Mouse (Mus musculus): Measurements from ENCODE around the gene Crybg1. TPM values are rescaled to one million over a fixed set of nuclear protein-coding genes. Genes with fewer than 3 reads are reported as not detected.
"Not testable (repeated sequence)": the region's sequence is repeated elsewhere in the genome, so short reads cannot be mapped to it uniquely, and the experiment has no call there.

Gene Crybg1
- polyA plus RNA-seq, 1 experiment from 2014 or later, result 0.54 TPM

- H3K4me2 ChIP-seq (ENCODE audit: low read length), result no peak overlapping the region
- no peaks in the 10 kb centered on the region for H3K9me3 ChIP-seq (ENCODE audit: control insufficient read depth, low read length)
- DNase-seq (ENCODE audit: low spot score) (no peak), ATAC-seq (replicated peaks; ENCODE audit: low FRiP score, low TSS enrichment, low read depth) (no peak)
- H3K27ac ChIP-seq (ENCODE audit: low read depth), result no peak overlapping the region
- 78% methylated on average over 4 of the region's 4 CpGs for WGBS
- H3K4me1 ChIP-seq (replicated peaks; ENCODE audit: control insufficient read depth, insufficient read depth, low read length), result no peaks in the 10 kb centered on the region
- H3K27me3 ChIP-seq (replicated peaks; ENCODE audit: control insufficient read depth, insufficient read depth, low read length), result no peaks in the 10 kb centered on the region
- H3K4me3 ChIP-seq (ENCODE audit: low read depth, low read length), result no peak overlapping the region
- H3K9ac ChIP-seq (ENCODE audit: low read length), result no peak overlapping the region
- peaks cover 10% of the 10 kb centered on the region; the same call in 1 of the 2 replicates for H3K36me3 ChIP-seq (ENCODE audit: control insufficient read depth, insufficient read depth, low read length)
Measured at GRCm38 (mm10) chr10:43945435-43945834, 203.2 kb downstream of the Crybg1 start.

GRCm38 (mm10) chr10:43943736-43944135 is 204.9 kb downstream of the Crybg1 start:
- WGBS, result 67% methylated on average over 4 of the region's 4 CpGs
- no peak for DNase-seq (ENCODE audit: low spot score)
- ATAC-seq (replicated peaks; ENCODE audit: low FRiP score, low TSS enrichment, low read depth), result no peak
- Histone ChIP-seq H3K27me3 (replicated peaks; ENCODE audit: control insufficient read depth, insufficient read depth, low read length) (no peaks in the 10 kb centered on the region), H3K36me3 (ENCODE audit: control insufficient read depth, insufficient read depth, low read length) (peaks cover 8% of the 10 kb centered on the region; the same call in 1 of the 2 replicates), H3K4me1 (replicated peaks; ENCODE audit: control insufficient read depth, insufficient read depth, low read length) (no peaks in the 10 kb centered on the region), H3K4me2 (ENCODE audit: low read length) (no peak overlapping the region), H3K9me3 (ENCODE audit: control insufficient read depth, low read length) (no peaks in the 10 kb centered on the region), H3K27ac (ENCODE audit: low read depth) (no peak overlapping the region), H3K9ac (ENCODE audit: low read length) (no peak overlapping the region), H3K4me3 (ENCODE audit: low read depth, low read length) (no peak overlapping the region)

- H3K4me3 ChIP-seq (ENCODE audit: low read depth, low read length), result no peak overlapping the region
- DNase-seq (ENCODE audit: low spot score) (no peak), ATAC-seq (replicated peaks; ENCODE audit: low FRiP score, low TSS enrichment, low read depth) (no peak)
- H3K4me1 ChIP-seq (replicated peaks; ENCODE audit: control insufficient read depth, insufficient read depth, low read length), result no peaks in the 10 kb centered on the region
- no peaks in the 10 kb centered on the region; the same call in 1 of the 2 replicates for H3K36me3 ChIP-seq (ENCODE audit: control insufficient read depth, insufficient read depth, low read length)
- no peak overlapping the region for H3K4me2 ChIP-seq (ENCODE audit: low read length)
- H3K9ac ChIP-seq (ENCODE audit: low read length), result no peak overlapping the region
- H3K27ac ChIP-seq (ENCODE audit: low read depth), result no peak overlapping the region
- WGBS, result 67% methylated on average over 6 of the region's 6 CpGs
- no peaks in the 10 kb centered on the region for H3K27me3 ChIP-seq (replicated peaks; ENCODE audit: control insufficient read depth, insufficient read depth, low read length)
- H3K9me3 ChIP-seq (ENCODE audit: control insufficient read depth, low read length), result no peaks in the 10 kb centered on the region
Measured at GRCm38 (mm10) chr10:43939136-43939662, 209.5 kb downstream of the Crybg1 start.

- H3K4me2 ChIP-seq (ENCODE audit: low read length), result no peak overlapping the region
Measured at GRCm38 (mm10) chr10:43928596-43928995, 220.1 kb downstream of the Crybg1 start.

GRCm38 (mm10) chr10:43927736-43928135 is 220.9 kb downstream of the Crybg1 start:
- DNase-seq (ENCODE audit: low spot score) (no peak), ATAC-seq (replicated peaks; ENCODE audit: low FRiP score, low TSS enrichment, low read depth) (no peak)
- WGBS, result 83% methylated on average over 8 of the region's 8 CpGs
- Histone ChIP-seq H3K4me1 (replicated peaks; ENCODE audit: control insufficient read depth, insufficient read depth, low read length) (no peaks in the 10 kb centered on the region), H3K4me3 (ENCODE audit: low read depth, low read length) (no peak overlapping the region), H3K9ac (ENCODE audit: low read length) (no peak overlapping the region), H3K27me3 (replicated peaks; ENCODE audit: control insufficient read depth, insufficient read depth, low read length) (no peaks in the 10 kb centered on the region), H3K36me3 (ENCODE audit: control insufficient read depth, insufficient read depth, low read length) (0 out of 2 replicates have a peak, but pooled peaks cover 2% of the 10 kb centered on the region), H3K9me3 (ENCODE audit: control insufficient read depth, low read length) (no peaks in the 10 kb centered on the region), H3K4me2 (ENCODE audit: low read length) (no peak overlapping the region), H3K27ac (ENCODE audit: low read depth) (no peak overlapping the region)

More at GRCm38 (mm10) chr10:43928596-43928995, 220.1 kb downstream of the Crybg1 start:
- DNase-seq (ENCODE audit: low spot score) (no peak), ATAC-seq (replicated peaks; ENCODE audit: low FRiP score, low TSS enrichment, low read depth) (no peak)
- no peaks in the 10 kb centered on the region for H3K9me3 ChIP-seq (ENCODE audit: control insufficient read depth, low read length)
- H3K9ac ChIP-seq (ENCODE audit: low read length), result no peak overlapping the region
- H3K27ac ChIP-seq (ENCODE audit: low read depth), result no peak overlapping the region
- H3K36me3 ChIP-seq (ENCODE audit: control insufficient read depth, insufficient read depth, low read length), result 0 out of 2 replicates have a peak, but pooled peaks cover 2% of the 10 kb centered on the region
- H3K4me1 ChIP-seq (replicated peaks; ENCODE audit: control insufficient read depth, insufficient read depth, low read length), result no peaks in the 10 kb centered on the region
- H3K27me3 ChIP-seq (replicated peaks; ENCODE audit: control insufficient read depth, insufficient read depth, low read length), result no peaks in the 10 kb centered on the region
- H3K4me3 ChIP-seq (ENCODE audit: low read depth, low read length), result no peak overlapping the region
- WGBS, result 77% methylated on average over 5 of the region's 5 CpGs

- H3K4me3 ChIP-seq (ENCODE audit: low read depth, low read length); ATAC-seq (replicated peaks; ENCODE audit: low FRiP score, low TSS enrichment, low read depth); H3K4me1 ChIP-seq (replicated peaks; ENCODE audit: control insufficient read depth, insufficient read depth, low read length); H3K4me2 ChIP-seq (ENCODE audit: low read length); H3K9ac ChIP-seq (ENCODE audit: low read length); H3K27me3 ChIP-seq (replicated peaks; ENCODE audit: control insufficient read depth, insufficient read depth, low read length); H3K9me3 ChIP-seq (ENCODE audit: control insufficient read depth, low read length); DNase-seq (ENCODE audit: low spot score); H3K27ac ChIP-seq (ENCODE audit: low read depth); H3K36me3 ChIP-seq (ENCODE audit: control insufficient read depth, insufficient read depth, low read length): not testable (repeated sequence)
- 84% methylated on average over 8 of the region's 9 CpGs for WGBS
Measured at GRCm38 (mm10) chr10:43925776-43926175, 222.9 kb downstream of the Crybg1 start.

- Histone ChIP-seq H3K4me2 (ENCODE audit: low read length) (no peak overlapping the region), H3K9ac (ENCODE audit: low read length) (no peak overlapping the region), H3K4me3 (ENCODE audit: low read depth, low read length) (no peak overlapping the region), H3K36me3 (ENCODE audit: control insufficient read depth, insufficient read depth, low read length) (no peaks in the 10 kb centered on the region), H3K4me1 (replicated peaks; ENCODE audit: control insufficient read depth, insufficient read depth, low read length) (no peaks in the 10 kb centered on the region), H3K9me3 (ENCODE audit: control insufficient read depth, low read length) (no peaks in the 10 kb centered on the region), H3K27ac (ENCODE audit: low read depth) (no peak overlapping the region), H3K27me3 (replicated peaks; ENCODE audit: control insufficient read depth, insufficient read depth, low read length) (no peaks in the 10 kb centered on the region)
- DNase-seq (ENCODE audit: low spot score) (no peak), ATAC-seq (replicated peaks; ENCODE audit: low FRiP score, low TSS enrichment, low read depth) (no peak)
- 95% methylated on average over 3 of the region's 3 CpGs for WGBS
Measured at GRCm38 (mm10) chr10:43923096-43923495, 225.6 kb downstream of the Crybg1 start.

- no peaks in the 10 kb centered on the region for H3K36me3 ChIP-seq (ENCODE audit: control insufficient read depth, insufficient read depth, low read length)
- H3K27me3 ChIP-seq (replicated peaks; ENCODE audit: control insufficient read depth, insufficient read depth, low read length), result no peaks in the 10 kb centered on the region
- 41% methylated on average over 17 of the region's 17 CpGs for WGBS
- no peak overlapping the region for H3K4me2 ChIP-seq (ENCODE audit: low read length)
- H3K27ac ChIP-seq (ENCODE audit: low read depth), result no peak overlapping the region
- ATAC-seq (replicated peaks; ENCODE audit: low FRiP score, low TSS enrichment, low read depth) (0 out of 2 replicates have a peak, but pooled peaks have one; percentile 36), DNase-seq (ENCODE audit: low spot score) (peak; percentile 95)
- H3K9me3 ChIP-seq (ENCODE audit: control insufficient read depth, low read length), result no peaks in the 10 kb centered on the region
- H3K4me1 ChIP-seq (replicated peaks; ENCODE audit: control insufficient read depth, insufficient read depth, low read length), result peaks cover 6% of the 10 kb centered on the region; the same call in 1 of the 2 replicates
- H3K9ac ChIP-seq (ENCODE audit: low read length), result no peak overlapping the region
- no peak overlapping the region for H3K4me3 ChIP-seq (ENCODE audit: low read depth, low read length)
Measured at GRCm38 (mm10) chr10:43918696-43919608, 229.7 kb downstream of the Crybg1 start.

Data from intestine, embryonic 14.5 days (tissue).